Mouse (Mus musculus) left cerebral cortex, postnatal 4 days (tissue): Measurements from ENCODE around the gene Olfr1240. TPM values are rescaled to one million over a fixed set of nuclear protein-coding genes. Genes with fewer than 3 reads are reported as not detected.

ENCODE experiments used
- DNase-seq: peaks from one replicate; pipeline ENCODE4 v3.0.0-alpha.2; 2022
- intact Hi-C: fragments of 180-260 bp; cut with DNase I; formaldehyde crosslinking; loops from one replicate; pipeline ENCODE4 v1.15.1; 2025
- total RNA-seq, 2 experiments: library from RNA; stranded (reverse); gene quantifications; 2 replicates each; pipeline ENCODE4 v1.2.3; 2021

The Olfr1240 gene
- not detected for total RNA-seq

DNA sequence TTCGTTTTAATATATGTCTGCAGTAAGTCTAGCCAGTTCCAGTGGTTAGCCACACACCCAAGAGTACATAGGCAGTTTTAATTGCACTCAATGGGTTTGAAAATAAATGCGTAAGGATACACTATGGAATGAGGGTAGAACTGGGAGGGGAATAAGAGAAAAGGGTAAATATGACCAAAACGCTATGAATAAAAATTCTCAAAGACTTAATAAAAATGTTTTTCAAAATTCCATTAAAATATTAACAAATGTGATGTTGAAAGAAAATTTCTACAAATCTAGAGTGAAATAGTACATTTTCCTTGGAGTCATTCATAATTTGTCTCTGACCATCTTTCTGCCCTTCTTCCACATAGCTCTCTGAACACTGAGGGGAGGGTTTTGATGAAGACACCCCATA lies at the start of gene Olfr1240:
Olfr1240 (minus strand) TSS at position 101 of the 400 bp plus-strand sequence.
- no peak for DNase-seq
- intact Hi-C loops, result no loop called here

DNA sequence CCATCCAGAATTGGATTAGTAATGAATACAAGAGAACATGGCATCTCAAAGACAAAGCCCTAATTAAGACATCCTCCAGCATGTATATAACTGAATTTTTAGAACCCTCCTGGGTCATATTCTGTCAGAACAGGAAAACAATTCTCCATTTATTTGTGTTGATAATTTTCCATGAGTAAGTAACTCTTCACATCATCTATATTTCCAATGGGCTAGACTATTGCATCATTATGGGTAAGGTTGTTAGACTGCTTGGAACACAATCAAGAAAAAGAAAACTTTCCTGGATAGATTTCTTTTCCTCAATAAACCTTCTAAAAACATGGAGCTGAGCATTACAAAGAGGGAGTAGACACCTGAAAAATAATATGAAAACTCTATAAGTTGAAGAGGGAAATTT lies 44.2 kb upstream of the Olfr1240 start, which contains the start of gene Olfr1241:
Olfr1241 (minus strand) TSS at position 101 of the 400 bp plus-strand sequence.
- intact Hi-C loops, result no loop called here
- DNase-seq, result no peak

DNA sequence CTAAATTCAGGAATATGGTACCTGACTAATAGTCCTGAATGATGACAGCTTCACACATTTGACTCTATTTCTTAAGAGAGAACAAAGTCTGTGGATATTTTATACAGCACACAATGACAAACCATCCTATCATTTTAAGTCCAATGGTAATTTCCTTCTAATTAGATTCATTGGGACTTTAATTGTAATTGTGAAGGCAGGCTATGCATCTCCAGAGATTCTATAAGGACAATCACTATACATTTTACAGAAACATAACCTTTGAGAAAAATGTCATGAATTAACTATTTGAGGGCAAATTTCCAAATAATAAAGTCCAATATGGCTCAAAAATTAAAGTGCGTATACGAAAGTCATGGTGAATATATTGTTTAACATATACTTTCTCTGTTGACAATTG lies 22.5 kb downstream of the Olfr1240 start, which contains the start of gene Olfr1239:
Olfr1239 (minus strand) TSS at position 101 of the 400 bp plus-strand sequence.
- intact Hi-C loops, result no loop called here
- no peak for DNase-seq

DNA sequence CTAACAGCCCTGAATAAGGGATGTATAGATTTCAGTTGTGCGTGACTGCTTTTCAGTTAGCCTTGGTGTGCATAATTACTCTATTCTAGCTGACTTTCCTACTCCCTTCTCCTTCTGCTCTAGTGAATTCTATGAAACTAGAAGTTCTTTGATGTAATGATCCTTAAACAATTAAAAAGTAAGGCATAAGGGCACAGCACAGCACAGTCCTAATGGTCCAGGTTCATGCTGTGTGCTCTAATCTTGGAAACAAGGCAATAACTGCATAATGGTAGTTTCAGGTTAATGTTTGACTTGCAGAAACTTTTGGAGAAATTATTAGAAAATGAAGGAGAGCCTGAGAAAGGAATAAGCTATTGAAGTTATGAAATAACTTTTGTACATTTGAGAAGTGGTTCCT lies 28.2 kb downstream of the Olfr1240 start:
- intact Hi-C loops, result no loop called here
- DNase-seq, result no peak

DNA sequence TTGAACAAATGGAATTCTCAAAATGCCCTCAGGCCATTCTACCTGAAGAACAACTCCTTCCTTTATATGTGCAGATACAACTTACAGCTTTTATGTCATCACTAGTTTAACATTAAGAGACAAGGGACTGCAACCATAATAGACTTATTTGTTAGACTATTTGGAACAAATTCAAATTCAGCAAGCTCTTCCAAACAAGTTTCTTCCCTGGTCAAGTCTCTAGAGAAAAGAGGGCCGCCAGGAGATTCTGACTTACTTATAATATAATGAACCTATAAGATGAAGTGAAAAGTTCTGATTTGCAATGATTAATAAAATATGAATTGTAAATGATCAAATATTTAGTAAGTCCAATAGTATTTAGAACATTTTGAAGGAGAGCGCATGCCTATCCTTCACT lies 33.2 kb downstream of the Olfr1240 start, which contains the start of gene Olfr1238:
Olfr1238 (minus strand) TSS at position 101 of the 400 bp plus-strand sequence.
- DNase-seq, result no peak
- intact Hi-C loops, result no loop called here

DNA sequence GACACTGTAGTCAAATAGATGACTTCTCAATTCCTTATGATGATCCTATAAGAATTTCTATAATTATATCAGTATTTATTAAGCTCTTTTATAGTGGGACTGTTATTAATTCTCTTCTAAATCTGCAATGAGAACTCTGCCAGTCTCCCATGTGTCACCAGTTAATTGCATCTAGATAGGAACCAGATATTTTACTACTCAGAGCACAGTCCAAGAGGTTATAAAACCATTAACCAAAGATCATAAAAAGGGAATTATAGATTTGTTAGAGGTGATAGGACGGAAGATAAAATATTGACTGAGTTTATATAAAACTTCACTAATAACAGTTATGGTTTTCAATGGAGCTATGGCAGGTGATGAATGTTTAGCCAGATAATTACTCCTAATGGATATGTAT lies 41.9 kb downstream of the Olfr1240 start:
- no peak for DNase-seq
- intact Hi-C loops, result no loop called here

Other genes with a start within 250 kb of the Olfr1240 start
- gene Olfr1226, start 243.0 kb downstream of the Olfr1240 start, total RNA-seq, result not detected
- gene Olfr1228, start 188.9 kb downstream of the Olfr1240 start, total RNA-seq, result not detected
- not detected for gene Olfr1229, start 155.0 kb downstream of the Olfr1240 start, total RNA-seq
- not detected for gene Olfr1230, start 145.7 kb downstream of the Olfr1240 start, total RNA-seq
- gene Olfr1231, start 135.9 kb downstream of the Olfr1240 start, total RNA-seq, result not detected
- gene Olfr1232, start 113.3 kb downstream of the Olfr1240 start, total RNA-seq, result not detected
- gene Olfr1233, start 100.6 kb downstream of the Olfr1240 start, total RNA-seq, result not detected
- gene Olfr1234, start 78.1 kb downstream of the Olfr1240 start, total RNA-seq, result not detected
- not detected for gene Olfr1238, start 33.3 kb downstream of the Olfr1240 start, total RNA-seq
- not detected for gene Olfr1239, start 22.6 kb downstream of the Olfr1240 start, total RNA-seq
- not detected for gene Olfr1241, start 44.1 kb upstream of the Olfr1240 start, total RNA-seq
- not detected for gene Olfr1242, start 55.3 kb upstream of the Olfr1240 start, total RNA-seq
- gene Olfr1243, start 88.5 kb upstream of the Olfr1240 start, total RNA-seq, result not detected
- not detected for gene Olfr1245, start 135.4 kb upstream of the Olfr1240 start, total RNA-seq
- gene Olfr1246, start 150.2 kb upstream of the Olfr1240 start, total RNA-seq, result not detected
- gene Olfr1247, start 171.1 kb upstream of the Olfr1240 start, total RNA-seq, result under 1 TPM; 0.10 to 0.12 TPM
- not detected for gene Olfr1248, start 175.2 kb upstream of the Olfr1240 start, total RNA-seq
- gene Olfr1249, start 192.0 kb upstream of the Olfr1240 start, total RNA-seq, result not detected
- gene Olfr1250, start 218.5 kb upstream of the Olfr1240 start, total RNA-seq, result under 1 TPM in 1 of 2 experiments, not detected in 1; 0.08 TPM
- not detected for gene Olfr1251, start 228.9 kb upstream of the Olfr1240 start, total RNA-seq